Mouse (Mus musculus): ENCODE results near the gene Rnf26. TPM values are rescaled to one million over a fixed set of nuclear protein-coding genes. Genes with fewer than 3 reads are reported as not detected.

The Rnf26 gene
- polyA plus RNA-seq (2015; fragmentation: Nextera tagmentation; extraction: Ambion mirVana) = 18.4 and 18.8 TPM in 2 replicates

DNA sequence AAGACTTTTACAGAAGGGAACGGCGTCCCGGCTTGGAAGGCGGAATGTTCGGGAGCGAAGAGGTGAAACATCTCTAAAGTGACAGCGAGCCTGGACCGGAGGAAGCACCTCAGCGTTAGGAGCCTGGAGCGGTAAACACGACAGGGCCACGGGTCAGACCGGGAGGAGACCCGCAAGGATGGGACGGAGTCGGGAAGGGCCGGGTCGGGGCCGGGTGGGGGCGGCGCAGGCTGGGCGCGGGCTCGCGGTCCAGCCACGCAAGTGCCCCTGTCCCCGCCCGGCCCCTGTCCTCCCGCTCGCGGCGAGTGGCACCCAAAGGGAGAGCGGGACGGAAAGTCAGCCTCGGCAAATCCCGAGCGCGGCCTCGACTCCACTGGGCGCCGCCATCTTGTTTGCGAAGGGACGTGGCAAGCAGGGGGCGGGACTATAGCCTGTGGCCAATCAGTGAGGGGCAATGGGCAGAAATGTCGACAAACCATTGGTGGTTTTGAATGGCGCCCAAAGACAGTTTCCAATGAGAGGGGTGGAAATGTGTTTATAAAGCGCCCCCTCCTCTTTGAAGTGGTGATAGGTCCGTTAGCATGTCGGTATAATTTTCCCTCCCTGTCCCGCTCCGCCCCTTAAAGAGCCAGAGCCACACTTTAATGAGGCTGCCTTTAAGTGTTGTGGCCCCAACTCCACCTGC is at the start of gene Rnf26, which contains the start of gene Gm49380:
Gene Rnf26 (minus strand): TSS at position 413 of the 685 bp plus-strand sequence.
Gene Gm49380 (minus strand): TSS at position 396 of the 685 bp plus-strand sequence.
- no peaks in the 10 kb centered on the region for H3K36me3 ChIP-seq (ENCODE audit: control insufficient read depth, insufficient read depth)
- peak within 1 kb of the TSS; percentile 70 for H3K9ac ChIP-seq (ENCODE audit: low read depth, low read length)
- WGBS = under 1% methylated on average over 49 of the region's 51 CpGs
- H3K27ac ChIP-seq (ENCODE audit: low read depth, low read length) = peak within 1 kb of the TSS; percentile 46; the same call in 1 of the 2 replicates
- H3K4me2 ChIP-seq (replicated peaks; ENCODE audit: low read depth) = peak within 1 kb of the TSS; percentile 70
- no peaks in the 10 kb centered on the region for H3K4me1 ChIP-seq (replicated peaks; ENCODE audit: control insufficient read depth, insufficient read depth, low read length)
- no peak; the same call in 1 of the 2 replicates for TF ChIP-seq CTCF (IDR thresholded peaks at IDR 0.05; ENCODE audit: low read depth)
- ATAC-seq = peak; percentile 96
- H3K9me3 ChIP-seq (ENCODE audit: control insufficient read depth) = no peaks in the 10 kb centered on the region
- H3K4me3 ChIP-seq (ENCODE audit: low read depth, low read length) = peak within 1 kb of the TSS; percentile 81
- H3K27me3 ChIP-seq (replicated peaks; ENCODE audit: control insufficient read depth, insufficient read depth, low read length) = no peaks in the 10 kb centered on the region

DNA sequence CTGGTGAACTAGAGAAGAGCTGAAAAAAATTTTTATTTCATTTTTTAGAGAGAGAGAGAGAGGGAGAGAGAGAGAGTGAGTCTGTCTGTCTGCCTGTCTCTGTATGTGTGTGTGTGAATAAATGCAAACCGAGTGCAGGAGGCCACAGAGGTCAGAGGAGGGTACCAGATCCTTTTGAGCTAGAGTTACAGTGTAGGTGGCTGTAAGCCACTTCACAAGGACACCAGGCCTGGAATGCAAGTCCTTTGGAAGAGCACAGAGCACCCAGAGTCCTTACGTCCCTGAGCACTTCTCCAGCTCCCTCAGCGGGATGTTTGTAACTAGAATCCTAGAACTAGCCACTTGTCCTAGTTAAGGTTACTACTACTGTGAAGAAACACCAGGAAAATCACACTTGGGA is 46.6 kb upstream of the Rnf26 start:
- Histone ChIP-seq H3K4me2 (replicated peaks; ENCODE audit: low read depth) (no peak overlapping the region), H3K4me1 (replicated peaks; ENCODE audit: control insufficient read depth, insufficient read depth, low read length) (no peaks in the 10 kb centered on the region), H3K27ac (ENCODE audit: low read depth, low read length) (no peak overlapping the region), H3K4me3 (ENCODE audit: low read depth, low read length) (no peak overlapping the region), H3K27me3 (replicated peaks; ENCODE audit: control insufficient read depth, insufficient read depth, low read length) (no peaks in the 10 kb centered on the region), H3K9ac (ENCODE audit: low read depth, low read length) (no peak overlapping the region), H3K36me3 (ENCODE audit: control insufficient read depth, insufficient read depth) (peaks cover 75% of the 10 kb centered on the region), H3K9me3 (ENCODE audit: control insufficient read depth) (no peaks in the 10 kb centered on the region)
- no peak for TF ChIP-seq CTCF (IDR thresholded peaks at IDR 0.05; ENCODE audit: low read depth)
- ATAC-seq = no peak
- WGBS = 85% methylated on average over 3 of the region's 3 CpGs

DNA sequence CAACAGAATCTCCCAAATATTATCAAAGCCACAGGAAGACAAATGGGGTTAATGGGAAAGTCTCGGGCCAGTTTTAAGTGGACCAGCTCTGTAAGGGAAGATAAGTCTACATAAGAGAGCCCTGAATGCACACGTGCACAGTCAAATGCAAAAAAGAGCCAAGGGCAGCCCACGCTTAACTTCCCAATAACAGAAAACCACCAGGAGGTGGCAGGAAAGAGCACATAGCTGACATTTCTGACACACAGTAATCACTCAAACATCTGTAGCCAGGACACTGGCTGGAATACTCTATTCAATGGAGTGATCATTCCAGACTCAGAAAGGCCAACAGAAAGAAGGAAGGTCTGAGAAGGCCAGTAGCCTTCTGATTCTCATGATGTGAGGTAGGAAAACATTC is 34.0 kb upstream of the Rnf26 start:
- Histone ChIP-seq H3K9ac (ENCODE audit: low read depth, low read length) (no peak overlapping the region), H3K36me3 (ENCODE audit: control insufficient read depth, insufficient read depth) (peaks cover 48% of the 10 kb centered on the region), H3K4me3 (ENCODE audit: low read depth, low read length) (no peak overlapping the region), H3K4me2 (replicated peaks; ENCODE audit: low read depth) (no peak overlapping the region), H3K27me3 (replicated peaks; ENCODE audit: control insufficient read depth, insufficient read depth, low read length) (no peaks in the 10 kb centered on the region), H3K4me1 (replicated peaks; ENCODE audit: control insufficient read depth, insufficient read depth, low read length) (no peaks in the 10 kb centered on the region), H3K27ac (ENCODE audit: low read depth, low read length) (no peak overlapping the region), H3K9me3 (ENCODE audit: control insufficient read depth) (no peaks in the 10 kb centered on the region)
- peak; percentile 72 for TF ChIP-seq CTCF (IDR thresholded peaks at IDR 0.05; ENCODE audit: low read depth)
- 60% methylated on average over 3 of the region's 3 CpGs for WGBS
- no peak for ATAC-seq

DNA sequence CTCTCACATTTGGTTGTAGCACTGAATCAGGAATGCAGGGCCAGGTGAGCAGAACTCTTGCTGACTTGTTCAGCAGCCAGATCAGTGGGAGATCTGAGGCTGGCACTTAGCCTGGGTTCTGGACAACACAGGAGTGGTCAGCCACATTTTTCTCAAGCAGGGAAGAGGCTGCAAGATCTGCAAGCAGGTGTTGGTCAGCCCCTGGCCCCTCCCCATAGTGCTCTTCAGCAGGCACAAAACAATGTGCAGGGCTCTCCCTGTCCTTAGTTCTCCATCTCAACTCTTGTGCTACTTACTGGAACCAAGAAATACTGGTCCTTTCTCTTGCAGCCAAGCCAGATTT is 31.4 kb upstream of the Rnf26 start:
- Histone ChIP-seq H3K9me3 (ENCODE audit: control insufficient read depth) (no peaks in the 10 kb centered on the region), H3K9ac (ENCODE audit: low read depth, low read length) (no peak overlapping the region), H3K27ac (ENCODE audit: low read depth, low read length) (no peak overlapping the region), H3K4me3 (ENCODE audit: low read depth, low read length) (no peak overlapping the region), H3K4me1 (replicated peaks; ENCODE audit: control insufficient read depth, insufficient read depth, low read length) (no peaks in the 10 kb centered on the region), H3K36me3 (ENCODE audit: control insufficient read depth, insufficient read depth) (peaks cover 49% of the 10 kb centered on the region), H3K27me3 (replicated peaks; ENCODE audit: control insufficient read depth, insufficient read depth, low read length) (no peaks in the 10 kb centered on the region), H3K4me2 (replicated peaks; ENCODE audit: low read depth) (no peak overlapping the region)
- no peak for ATAC-seq
- TF ChIP-seq CTCF (IDR thresholded peaks at IDR 0.05; ENCODE audit: low read depth) = no peak

DNA sequence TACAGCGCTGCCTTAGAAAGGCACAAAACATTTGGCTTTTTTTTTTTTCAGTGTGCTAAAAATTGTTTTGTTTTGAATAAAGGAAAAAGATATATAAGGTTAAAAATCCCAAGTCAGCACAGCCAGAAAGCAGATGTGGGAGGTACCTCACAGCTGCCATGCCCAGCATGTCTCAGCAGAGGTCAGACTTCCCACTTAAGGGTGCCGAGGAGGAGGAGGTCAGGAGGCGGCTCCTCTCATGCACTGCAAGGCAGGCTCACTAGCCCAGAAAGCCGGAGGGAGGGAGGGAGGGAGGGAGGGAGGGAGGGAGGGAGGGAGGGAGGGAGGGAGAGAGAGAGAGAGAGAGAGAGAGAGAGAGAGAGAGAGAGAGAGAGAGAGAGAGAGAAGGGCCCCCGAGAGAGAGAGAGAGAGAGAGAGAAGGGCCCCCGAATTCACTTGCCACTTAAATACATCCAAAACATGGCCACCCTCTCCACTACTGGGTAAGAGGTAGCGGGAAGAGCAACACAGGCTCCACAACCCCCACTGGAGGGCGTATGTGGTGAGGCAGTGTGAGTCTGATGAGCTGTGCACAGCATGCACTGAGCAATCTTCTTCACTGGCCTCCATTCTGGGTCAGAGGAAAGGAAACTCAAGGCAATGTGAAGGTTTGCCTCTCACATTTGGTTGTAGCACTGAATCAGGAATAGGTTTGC is 30.9 kb upstream of the Rnf26 start:
- H3K27ac ChIP-seq (ENCODE audit: low read depth, low read length) = no peak overlapping the region
- no peak overlapping the region for H3K4me2 ChIP-seq (replicated peaks; ENCODE audit: low read depth)
- no peak overlapping the region for H3K4me3 ChIP-seq (ENCODE audit: low read depth, low read length)
- H3K9ac ChIP-seq (ENCODE audit: low read depth, low read length) = no peak overlapping the region
- no peak for ATAC-seq
- no peaks in the 10 kb centered on the region for H3K9me3 ChIP-seq (ENCODE audit: control insufficient read depth)
- H3K4me1 ChIP-seq (replicated peaks; ENCODE audit: control insufficient read depth, insufficient read depth, low read length) = no peaks in the 10 kb centered on the region
- peak; percentile 51 for TF ChIP-seq CTCF (IDR thresholded peaks at IDR 0.05; ENCODE audit: low read depth)
- no peaks in the 10 kb centered on the region for H3K27me3 ChIP-seq (replicated peaks; ENCODE audit: control insufficient read depth, insufficient read depth, low read length)
- H3K36me3 ChIP-seq (ENCODE audit: control insufficient read depth, insufficient read depth) = peaks cover 45% of the 10 kb centered on the region
- WGBS = 49% methylated on average over 6 of the region's 8 CpGs

DNA sequence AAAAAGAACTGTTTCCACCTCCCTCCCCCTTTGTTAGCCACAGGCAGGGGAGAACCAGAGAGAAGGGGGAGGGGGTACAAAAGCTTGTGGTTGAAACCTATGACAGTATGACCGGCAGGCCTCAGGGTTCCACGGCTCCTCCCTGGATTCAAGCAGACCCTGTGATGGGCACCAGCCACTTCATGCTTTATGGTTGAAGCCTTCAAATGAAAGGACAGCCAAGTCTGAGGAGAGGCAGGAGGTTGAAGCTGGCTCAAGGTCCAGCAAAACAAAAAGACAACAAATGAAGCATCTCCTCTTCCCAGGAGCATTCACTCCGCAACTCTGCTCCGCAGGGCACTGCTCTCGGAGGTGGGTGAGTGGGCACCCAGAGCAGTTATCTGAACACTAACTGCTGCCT is 30.1 kb upstream of the Rnf26 start:
- no peaks in the 10 kb centered on the region for H3K9me3 ChIP-seq (ENCODE audit: control insufficient read depth)
- no peaks in the 10 kb centered on the region for H3K4me1 ChIP-seq (replicated peaks; ENCODE audit: control insufficient read depth, insufficient read depth, low read length)
- no peak overlapping the region for H3K4me2 ChIP-seq (replicated peaks; ENCODE audit: low read depth)
- no peak for ATAC-seq
- H3K27me3 ChIP-seq (replicated peaks; ENCODE audit: control insufficient read depth, insufficient read depth, low read length) = no peaks in the 10 kb centered on the region
- no peak overlapping the region for H3K27ac ChIP-seq (ENCODE audit: low read depth, low read length)
- no peak overlapping the region for H3K4me3 ChIP-seq (ENCODE audit: low read depth, low read length)
- peaks cover 51% of the 10 kb centered on the region for H3K36me3 ChIP-seq (ENCODE audit: control insufficient read depth, insufficient read depth)
- TF ChIP-seq CTCF (IDR thresholded peaks at IDR 0.05; ENCODE audit: low read depth) = no peak
- WGBS = 90% methylated on average over 5 of the region's 5 CpGs
- H3K9ac ChIP-seq (ENCODE audit: low read depth, low read length) = no peak overlapping the region

Measured in intestine, postnatal 0 days (tissue).